Mouse (Mus musculus): ENCODE measurements around the gene Gm8369. TPM values are rescaled to one million over a fixed set of nuclear protein-coding genes. Genes with fewer than 3 reads are reported as not detected.
"Not testable (repeated sequence)": the region's sequence is repeated elsewhere in the genome, so short reads cannot be mapped to it uniquely, and the experiment has no call there.

The Gm8369 gene
- total RNA-seq, 2 experiments from 2014 or later = 0.10 TPM; not detected in 1

DNA sequence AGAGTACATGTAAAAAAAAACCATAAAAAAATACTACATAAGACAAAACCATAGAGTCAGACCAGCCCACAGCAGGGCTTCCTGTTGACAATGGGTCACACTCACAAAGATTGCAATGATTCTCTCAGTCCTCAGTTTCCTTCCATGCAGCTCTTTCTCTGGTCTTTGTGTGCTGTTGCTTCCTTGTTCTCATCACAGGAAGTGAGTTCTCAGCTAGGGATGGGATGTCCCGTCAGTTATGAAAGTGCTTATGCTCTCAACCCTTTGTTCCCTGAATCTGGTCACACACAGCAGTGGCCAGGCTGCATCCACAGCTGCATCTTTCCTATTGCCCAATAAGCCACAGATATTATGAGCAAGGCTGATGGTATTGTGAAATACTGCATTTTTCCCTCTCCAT, 27.7 kb downstream of the Gm8369 start:
- no peak for DNase-seq
- intact Hi-C loops (cut with DNase I) = no loop called here

- intact Hi-C loops (cut with DNase I) = no loop called here
- DNase-seq = no peak
These were observed 30.5 kb downstream of the Gm8369 start, which contains the start of gene Ms4a6b for GRCm38 (mm10) chr19:11516246-11516645. Gene Ms4a6b (plus strand): TSS chr19:11516512.

GRCm38 (mm10) chr19:11516845-11517244, 31.1 kb downstream of the Gm8369 start:
- intact Hi-C loops (cut with DNase I) = no loop called here
- DNase-seq = no peak

DNA sequence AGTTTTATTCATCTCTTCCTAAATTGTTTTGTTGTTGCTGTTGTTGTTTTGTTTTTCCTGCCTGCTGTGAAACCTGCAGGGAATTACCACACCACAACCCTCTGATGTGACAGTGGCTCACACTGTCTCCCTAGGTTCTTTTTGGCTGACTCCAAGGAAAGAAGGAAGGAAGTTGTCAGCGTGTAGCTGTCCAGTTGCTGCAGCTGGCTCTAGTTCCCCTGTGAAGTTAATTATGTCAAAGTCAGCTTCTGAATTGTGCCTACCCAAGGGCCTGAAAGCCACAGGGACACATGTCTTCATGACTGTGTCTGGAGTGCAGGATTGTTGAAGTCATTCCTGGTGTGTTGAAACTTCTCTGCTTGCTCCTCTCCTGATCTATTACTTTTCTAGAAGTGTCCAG, 31.6 kb downstream of the Gm8369 start:
- intact Hi-C loops (cut with DNase I); DNase-seq: not testable (repeated sequence)

DNA sequence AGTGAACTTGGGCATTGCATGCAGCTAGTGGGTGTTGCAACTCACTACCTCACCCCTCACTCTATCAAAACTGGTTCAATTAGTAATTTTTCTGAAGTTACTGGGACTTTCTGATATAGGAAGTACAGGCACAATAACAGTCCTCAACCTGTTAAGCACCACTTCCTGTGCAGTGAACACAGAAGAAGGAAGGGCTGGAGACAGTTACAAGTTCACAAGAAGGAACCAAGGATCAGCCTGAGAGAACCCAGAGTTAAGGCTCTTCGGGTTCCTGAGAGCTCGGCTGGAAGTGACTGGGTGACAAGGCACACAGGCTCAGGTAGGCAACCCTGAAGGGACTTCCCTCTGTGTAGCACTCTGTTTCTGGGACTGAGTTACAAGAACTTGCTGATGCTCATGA, 32.6 kb downstream of the Gm8369 start:
- DNase-seq; intact Hi-C loops (cut with DNase I): not testable (repeated sequence)

DNA sequence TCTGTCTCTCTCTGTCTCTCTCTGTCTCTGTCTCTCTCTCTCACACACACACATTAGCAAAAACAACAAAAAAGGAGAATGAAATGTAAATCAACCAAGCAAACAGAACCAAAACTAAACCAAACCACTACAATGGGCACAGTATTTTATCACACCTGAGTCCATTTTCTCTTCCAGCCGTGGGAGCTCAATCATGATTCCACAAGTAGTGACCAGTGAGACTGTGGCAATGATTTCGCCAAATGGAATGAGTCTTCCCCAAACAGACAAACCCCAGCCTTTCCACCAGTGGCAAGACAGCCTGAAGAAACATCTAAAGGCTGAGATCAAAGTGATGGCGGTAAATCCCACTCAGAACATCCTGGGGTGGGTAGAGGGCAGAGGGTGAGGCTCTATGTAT, 34.4 kb downstream of the Gm8369 start:
- intact Hi-C loops (cut with DNase I) = no loop called here
- no peak for DNase-seq

DNA sequence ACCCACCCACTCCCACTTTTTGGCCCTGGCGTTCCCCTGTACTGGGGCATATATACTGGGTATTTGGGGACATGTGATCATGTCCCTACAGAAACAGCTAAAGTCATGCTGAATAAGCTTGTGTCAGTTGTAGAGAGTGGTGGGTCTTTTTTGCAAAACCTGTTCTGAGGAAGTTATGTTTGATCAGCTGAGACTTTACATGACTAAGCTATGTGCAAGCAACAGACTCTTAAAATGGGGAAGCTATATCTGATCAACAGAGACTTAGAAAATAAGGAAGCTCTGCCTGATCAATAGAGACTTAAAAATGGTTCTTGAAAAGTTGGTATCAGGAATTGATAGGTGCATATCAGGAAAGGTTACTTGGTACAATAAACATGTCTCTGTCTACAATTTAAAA, 47.7 kb downstream of the Gm8369 start:
- no peak for DNase-seq
- intact Hi-C loops (cut with DNase I) = no loop called here

GRCm38 (mm10) chr19:11533888-11534445, 48.2 kb downstream of the Gm8369 start:
- no peak for DNase-seq
- intact Hi-C loops (cut with DNase I) = no loop called here

GRCm38 (mm10) chr19:11536593-11536992, 50.9 kb downstream of the Gm8369 start, which contains the start of gene Ms4a4d:
Gene Ms4a4d (plus strand): TSS chr19:11536801.
- no peak for DNase-seq
- intact Hi-C loops (cut with DNase I) = no loop called here

GRCm38 (mm10) chr19:11537336-11537735, 51.6 kb downstream of the Gm8369 start:
- intact Hi-C loops (cut with DNase I) = no loop called here
- DNase-seq = peak; percentile 7

DNA sequence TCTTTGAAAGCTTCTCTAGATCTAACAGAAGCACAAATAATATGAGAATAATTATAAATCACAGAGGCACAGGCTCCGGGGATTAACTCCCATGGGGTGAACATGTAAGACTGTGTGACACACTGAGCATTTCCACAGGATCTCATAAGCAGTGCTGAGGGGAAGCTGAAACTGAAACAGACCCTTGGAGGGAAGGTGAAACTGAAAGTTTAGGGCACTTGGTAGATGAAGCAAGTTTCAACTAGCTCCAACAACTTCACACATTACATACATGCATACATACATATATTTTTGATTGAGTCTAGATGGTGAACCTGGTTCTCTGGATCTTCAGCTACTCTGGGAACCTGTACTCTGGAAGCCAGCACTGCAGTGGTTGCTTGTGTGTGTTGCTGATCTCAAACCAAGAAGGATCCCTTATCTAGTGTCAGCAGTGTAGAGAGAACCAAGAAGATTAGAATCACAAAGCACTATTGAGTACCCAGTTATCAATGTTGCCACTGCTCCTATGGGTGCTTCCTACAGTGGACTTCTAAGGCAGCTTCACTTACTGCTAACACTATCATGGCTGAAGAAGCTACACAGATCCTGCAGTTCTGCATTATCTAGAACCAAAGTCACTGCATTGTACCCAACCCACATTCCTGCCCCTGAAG, 54.6 kb downstream of the Gm8369 start:
- DNase-seq; intact Hi-C loops (cut with DNase I): not testable (repeated sequence)

DNA sequence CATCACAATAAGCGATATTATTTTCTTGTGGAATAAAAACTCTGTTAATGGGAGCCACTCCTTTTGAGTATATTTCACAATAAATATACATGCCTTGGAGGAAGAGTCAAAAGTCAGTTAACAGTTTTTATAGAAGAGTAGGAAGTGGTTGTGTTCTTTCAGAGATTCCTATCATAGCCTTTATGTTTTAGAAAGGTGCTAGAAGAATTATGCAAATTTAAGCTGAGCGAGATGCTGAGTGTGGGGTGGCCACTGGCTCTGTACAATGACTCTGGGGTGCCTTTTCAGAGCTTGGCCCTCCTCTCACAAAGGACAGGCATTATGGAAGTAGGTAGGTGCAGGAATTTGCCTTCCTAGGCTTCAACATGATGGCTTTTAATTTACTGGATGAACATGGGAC, 58.6 kb downstream of the Gm8369 start:
- DNase-seq; intact Hi-C loops (cut with DNase I): not testable (repeated sequence)

GRCm38 (mm10) chr19:11547911-11548310, 62.2 kb downstream of the Gm8369 start:
- intact Hi-C loops (cut with DNase I) = no loop called here
- no peak for DNase-seq

GRCm38 (mm10) chr19:11554726-11555125, 69.0 kb downstream of the Gm8369 start:
- intact Hi-C loops (cut with DNase I) = no loop called here
- no peak for DNase-seq

- intact Hi-C loops (cut with DNase I); DNase-seq: not testable (repeated sequence)
These were observed 73.8 kb downstream of the Gm8369 start for GRCm38 (mm10) chr19:11559560-11559959.

Other genes with a start within 250 kb of the Gm8369 start
- gene Ms4a1, start 219.7 kb upstream of the Gm8369 start, total RNA-seq (2021) = under 1 TPM; 0.12 to 0.24 TPM
- not detected for gene Ms4a5, start 202.1 kb upstream of the Gm8369 start, total RNA-seq (2021)
- under 1 TPM; 0.10 to 0.12 TPM for gene Ms4a14, start 171.5 kb upstream of the Gm8369 start, total RNA-seq (2021)
- gene Ms4a7, start 149.8 kb upstream of the Gm8369 start, total RNA-seq (2021) = under 1 TPM; 0.77 to 0.86 TPM
- gene Ms4a4a, start 110.4 kb upstream of the Gm8369 start, total RNA-seq (2021) = under 1 TPM in 1 of 2 experiments, not detected in 1; 0.80 TPM
- not detected for gene Ms4a4c, start 81.2 kb upstream of the Gm8369 start, total RNA-seq (2021)
- not detected for gene Ms4a4b, start 42.4 kb upstream of the Gm8369 start, total RNA-seq (2021)
- gene Ms4a6c, start 16.6 kb upstream of the Gm8369 start, total RNA-seq (2021) = 1 to 10 TPM; 1.4 to 1.8 TPM
- 1 to 10 TPM; 1.0 to 1.4 TPM for gene Ms4a6b, start 30.6 kb downstream of the Gm8369 start, total RNA-seq (2021)
- gene Ms4a4d, start 50.9 kb downstream of the Gm8369 start, total RNA-seq (2021) = not detected
- gene Ms4a6d, start 118.9 kb downstream of the Gm8369 start, total RNA-seq (2021) = under 1 TPM; 0.50 to 0.54 TPM
- gene Ms4a2, start 137.8 kb downstream of the Gm8369 start, total RNA-seq (2021) = under 1 TPM; 0.44 to 0.54 TPM
- not detected for gene Ms4a3, start 154.9 kb downstream of the Gm8369 start, total RNA-seq (2021)
- not detected for gene Oosp2, start 174.6 kb downstream of the Gm8369 start, total RNA-seq (2021)
- not detected for gene Oosp1, start 205.2 kb downstream of the Gm8369 start, total RNA-seq (2021)
- gene Oosp3, start 211.1 kb downstream of the Gm8369 start, total RNA-seq (2021) = not detected